Mouse (Mus musculus) megakaryocyte-erythroid progenitor cell, adult 5-6 weeks (primary cell): ENCODE results near the gene Intu. TPM values are rescaled to one million over a fixed set of nuclear protein-coding genes. Genes with fewer than 3 reads are reported as not detected.

Experiments used
- ATAC-seq: replicated peaks from 2 replicates; pipeline ENCODE4 v1.8.0; 2016; ENCODE audit warnings: mild to moderate bottlenecking, inconsistent platforms; ENCODE audit not compliant: severe bottlenecking, poor library complexity, low FRiP score, low TSS enrichment
- total RNA-seq, 2 experiments: library from RNA; stranded (forward) in 1 of 2; stranded (reverse) in 1 of 2; fragments of 200-1000, 215-1000 nt in 1 of 2; fragments of >200 nt in 1 of 2; fragmentation: Nextera tagmentation in 1 of 2; gene quantifications; 2 replicates each; pipeline ENCODE4 v1.2.3; 2014 to 2017

The Intu gene
- total RNA-seq (2014; fragmentation: Nextera tagmentation) (6.0 and 7.5 TPM in 2 replicates), total RNA-seq (2017) (2.0 and 4.3 TPM in 2 replicates)

DNA sequence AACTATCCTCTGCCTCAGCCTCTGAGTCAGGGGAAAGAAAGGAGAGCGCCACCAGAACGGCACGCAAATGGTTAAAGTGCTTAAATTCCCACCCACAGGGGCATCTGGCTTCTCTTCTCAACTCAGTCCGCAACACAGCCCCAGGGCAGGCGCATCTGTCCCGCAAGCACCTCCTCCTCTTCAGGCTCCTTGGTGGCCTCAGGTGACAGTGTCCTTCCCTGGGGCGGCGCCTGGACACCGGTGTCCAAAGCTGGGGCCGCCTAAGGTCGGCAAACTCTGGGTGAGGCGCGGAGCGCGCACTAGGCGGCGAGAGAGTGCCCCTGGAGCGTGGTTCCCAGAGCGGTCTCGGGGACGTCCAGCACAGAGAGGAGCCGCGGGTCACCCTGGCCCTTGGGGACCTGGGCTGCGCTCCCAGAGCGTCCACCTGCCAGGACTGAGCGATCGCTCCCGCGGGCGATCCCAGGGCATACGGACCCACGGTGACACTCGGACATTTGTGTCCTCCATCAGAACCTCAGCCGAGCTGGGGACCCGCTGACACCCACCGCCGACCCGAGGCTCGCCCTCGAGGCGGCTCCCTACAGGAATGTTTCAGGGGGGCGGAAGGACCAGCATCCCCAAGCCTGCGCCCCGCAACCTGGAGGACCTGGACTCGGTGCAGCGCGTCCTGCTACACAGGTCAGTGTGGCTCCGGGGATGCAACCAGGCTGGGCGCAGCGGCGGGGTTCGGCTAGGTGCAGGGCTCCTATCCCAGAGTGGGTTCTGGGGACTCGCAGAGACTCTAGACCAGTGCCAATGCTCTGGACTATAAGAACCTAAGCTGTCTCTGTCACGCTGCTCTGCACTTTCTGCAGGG lies at the start of gene Intu:
Intu (plus strand) TSS at position 1 of the 856 bp plus-strand sequence.
- peak; percentile 74 for ATAC-seq

DNA sequence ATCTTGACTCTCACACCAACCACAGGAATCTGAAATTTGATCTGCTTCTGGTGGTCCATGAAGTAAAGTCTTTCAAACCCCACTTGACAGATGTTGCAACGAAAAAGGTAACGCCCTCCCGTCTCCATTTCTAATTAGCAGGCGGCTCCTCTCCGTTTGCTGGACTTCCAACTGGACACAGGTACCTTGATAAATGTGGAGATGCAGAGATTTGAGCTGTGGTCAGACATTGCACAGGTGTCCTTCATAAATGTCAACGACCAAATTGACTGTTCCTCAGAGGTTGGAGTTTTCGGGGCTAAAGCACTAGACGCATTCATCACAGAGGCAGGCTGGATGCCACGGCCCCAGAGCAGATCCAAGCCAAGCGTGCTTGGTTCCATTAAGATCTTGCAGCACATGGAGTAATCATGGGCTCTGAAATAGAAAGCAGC lies 47.8 kb upstream of the Intu start:
- ATAC-seq: no peak

DNA sequence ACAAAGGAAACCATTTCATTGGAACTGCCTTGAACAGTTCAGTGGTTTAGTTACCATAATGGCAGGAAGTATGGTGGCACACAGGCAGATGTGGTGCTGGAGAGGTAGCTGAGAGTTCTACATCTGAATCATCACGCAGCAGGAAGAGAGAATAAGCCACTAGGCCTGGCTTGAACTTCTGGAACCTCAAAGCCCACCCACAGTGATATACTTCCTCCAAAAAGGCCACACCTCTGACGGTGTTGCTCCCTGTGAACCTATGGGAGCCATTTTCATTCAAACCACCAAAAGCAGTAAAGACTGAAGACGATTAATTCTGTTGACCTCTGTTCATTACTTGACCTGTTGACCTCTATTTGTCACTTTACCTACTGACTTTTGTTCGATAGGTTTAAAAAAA lies 43.7 kb upstream of the Intu start:
- ATAC-seq: no peak

DNA sequence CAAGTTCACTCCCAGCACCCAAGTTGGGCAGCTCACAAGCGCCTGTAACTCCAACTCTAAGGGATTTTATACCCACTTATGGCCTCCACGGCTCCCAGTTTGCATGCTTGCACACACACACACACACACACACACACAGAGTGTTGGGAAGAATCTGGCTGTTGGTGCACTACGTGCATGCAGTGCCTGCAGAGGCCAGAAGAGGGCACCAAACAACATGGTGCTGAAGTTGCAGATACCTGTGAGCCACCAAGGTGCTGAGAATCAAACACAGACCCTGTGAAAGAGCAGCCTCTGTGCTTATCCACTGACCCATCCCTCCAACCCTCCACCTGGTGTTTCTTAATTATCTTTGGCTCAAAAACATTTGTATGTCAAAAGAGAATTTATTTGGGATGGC lies 39.3 kb upstream of the Intu start:
- ATAC-seq: no peak

DNA sequence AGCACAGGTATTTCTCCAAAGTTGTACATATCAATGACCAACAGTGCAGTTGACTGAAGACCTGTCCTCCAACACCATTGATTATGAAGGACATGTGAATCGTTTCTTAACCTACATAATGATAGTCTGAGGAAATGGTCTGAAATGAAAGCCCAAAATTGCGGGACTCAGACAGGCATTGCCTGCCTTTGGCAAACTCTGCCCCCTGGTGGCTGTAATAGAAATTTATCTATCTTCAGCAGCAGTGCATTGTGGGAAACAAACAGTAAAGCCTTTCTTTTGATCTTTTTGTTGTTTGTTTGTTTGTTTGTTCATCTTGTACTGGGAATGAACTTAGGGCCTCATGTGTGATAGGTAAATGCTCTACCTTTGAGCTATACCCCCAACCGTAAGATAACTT lies 32.2 kb upstream of the Intu start:
- ATAC-seq: no peak

DNA sequence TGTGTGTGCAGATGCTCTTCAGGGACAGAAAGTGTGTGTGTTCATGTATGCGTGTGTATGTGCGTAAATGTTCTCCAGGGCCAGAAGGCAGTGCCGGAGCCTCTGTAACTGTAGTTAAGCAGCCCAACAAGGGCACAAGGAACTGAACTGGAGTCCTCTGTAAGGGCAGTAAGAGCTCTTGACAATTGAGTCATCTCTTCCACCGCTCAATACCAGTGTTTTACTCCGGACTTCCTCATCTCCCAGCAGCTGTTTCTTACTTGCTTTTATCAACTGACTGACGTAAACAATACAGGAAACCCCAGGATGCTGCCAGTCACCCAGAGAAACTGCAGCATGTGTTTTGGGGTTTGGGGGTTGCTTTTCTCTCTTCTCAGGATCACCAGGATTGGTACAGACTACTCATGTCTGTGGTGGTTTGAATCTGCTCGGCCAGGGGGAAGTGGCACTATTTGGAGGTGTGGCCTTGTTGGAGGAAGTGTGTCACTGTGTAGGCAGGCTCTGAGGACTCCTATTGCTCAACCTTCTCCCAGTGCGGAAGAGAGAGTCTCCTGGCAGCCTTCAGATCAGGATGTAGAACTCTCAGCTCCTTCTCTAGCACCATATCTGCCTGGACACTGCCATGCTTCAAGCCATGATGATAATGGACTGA lies 30.8 kb upstream of the Intu start:
- ATAC-seq: no peak

DNA sequence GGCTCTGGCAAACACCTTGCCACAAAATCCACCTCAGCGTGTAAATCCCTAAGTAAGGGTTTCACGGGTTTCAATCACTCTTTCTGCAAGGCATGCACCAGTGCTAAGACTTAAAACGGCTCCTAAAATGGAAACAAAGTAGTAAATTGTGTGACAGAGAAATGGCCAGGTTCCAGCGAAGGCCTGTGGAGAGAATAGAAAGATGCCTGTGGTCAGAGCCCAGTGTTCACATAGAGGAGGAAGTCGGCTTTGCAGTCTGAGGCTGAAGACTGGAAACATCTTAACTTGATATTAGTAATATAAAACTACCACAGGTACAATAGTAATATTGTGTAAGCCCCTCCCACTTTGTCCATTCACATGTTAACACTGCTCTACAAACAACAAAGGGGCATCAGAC lies 26.7 kb upstream of the Intu start:
- ATAC-seq: peak; percentile 41; the same call in 1 of the 2 replicates

DNA sequence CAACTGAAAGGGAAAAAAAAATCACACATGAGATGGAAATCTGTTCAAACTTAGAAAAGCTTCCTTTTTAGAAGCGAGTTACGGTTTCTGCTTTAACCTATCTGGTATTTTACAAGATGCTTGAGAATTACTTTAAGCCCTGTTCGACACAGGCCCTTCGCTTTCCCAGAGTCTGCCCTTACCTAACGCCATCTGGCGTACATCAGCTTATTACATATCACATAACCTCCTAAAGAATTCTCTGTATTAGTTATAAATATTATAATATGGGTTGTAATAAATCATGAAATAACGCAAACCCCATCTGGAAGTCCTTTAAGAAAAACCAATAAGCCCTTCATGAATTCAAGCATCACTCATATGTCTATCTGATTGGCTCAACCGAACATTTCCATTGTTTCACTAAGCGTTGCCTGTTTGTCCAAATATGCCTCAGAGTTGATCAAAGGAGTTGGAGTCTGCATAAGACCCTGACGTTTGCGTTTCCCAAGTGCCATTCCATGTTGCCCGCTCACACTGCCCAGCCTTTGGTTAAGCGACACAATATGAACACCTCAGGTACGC lies 25.6 kb upstream of the Intu start:
- no peak for ATAC-seq

DNA sequence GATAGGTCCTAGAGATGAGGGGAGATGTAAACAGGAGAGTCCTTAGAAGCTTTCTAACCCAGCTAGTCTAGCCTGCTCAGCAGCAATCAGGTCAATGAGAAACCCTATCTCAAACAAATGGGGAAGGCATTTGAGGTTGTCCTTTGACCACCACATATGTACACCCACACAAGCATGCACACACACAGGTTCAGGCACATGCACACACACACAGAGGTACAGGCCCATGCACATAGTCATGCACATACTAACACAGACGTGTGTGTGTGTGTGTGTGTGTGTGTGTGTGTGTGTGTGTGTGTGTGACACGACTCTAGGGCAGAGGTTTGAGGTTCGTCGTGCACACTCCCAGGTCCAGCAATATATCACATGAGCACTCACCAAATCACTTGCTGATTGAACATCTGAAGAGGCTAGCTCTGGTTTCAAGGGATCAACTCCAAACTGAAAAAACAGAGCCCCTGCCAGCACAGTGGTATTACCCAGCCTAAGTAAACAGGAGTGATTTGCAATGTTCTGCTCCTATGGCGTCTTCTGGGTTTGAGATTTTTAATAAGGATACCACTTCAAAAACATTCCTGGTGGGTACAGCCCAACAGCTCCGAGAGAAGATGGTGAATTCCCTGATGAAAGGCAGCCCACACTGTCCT lies 22.0 kb upstream of the Intu start:
- no peak for ATAC-seq

DNA sequence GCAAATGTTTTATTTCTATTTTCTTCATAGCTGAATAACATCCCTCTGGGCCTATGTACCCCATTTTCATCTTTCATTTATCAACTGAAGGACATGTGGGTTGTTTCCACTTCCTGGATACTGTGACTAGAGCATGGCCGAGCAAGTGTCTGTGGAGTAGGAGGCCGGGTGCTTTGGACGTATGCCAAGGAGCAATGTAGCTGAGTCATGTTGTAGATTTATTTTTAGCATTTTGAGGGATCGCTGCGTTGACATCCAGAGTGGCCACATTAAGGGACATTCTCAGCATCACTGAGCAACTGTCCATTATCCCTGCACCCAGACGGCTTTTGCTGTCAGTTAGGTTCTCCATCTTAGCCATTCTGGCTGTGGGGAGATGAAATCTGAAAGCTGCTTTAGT lies 20.5 kb upstream of the Intu start:
- ATAC-seq: peak; percentile 79

DNA sequence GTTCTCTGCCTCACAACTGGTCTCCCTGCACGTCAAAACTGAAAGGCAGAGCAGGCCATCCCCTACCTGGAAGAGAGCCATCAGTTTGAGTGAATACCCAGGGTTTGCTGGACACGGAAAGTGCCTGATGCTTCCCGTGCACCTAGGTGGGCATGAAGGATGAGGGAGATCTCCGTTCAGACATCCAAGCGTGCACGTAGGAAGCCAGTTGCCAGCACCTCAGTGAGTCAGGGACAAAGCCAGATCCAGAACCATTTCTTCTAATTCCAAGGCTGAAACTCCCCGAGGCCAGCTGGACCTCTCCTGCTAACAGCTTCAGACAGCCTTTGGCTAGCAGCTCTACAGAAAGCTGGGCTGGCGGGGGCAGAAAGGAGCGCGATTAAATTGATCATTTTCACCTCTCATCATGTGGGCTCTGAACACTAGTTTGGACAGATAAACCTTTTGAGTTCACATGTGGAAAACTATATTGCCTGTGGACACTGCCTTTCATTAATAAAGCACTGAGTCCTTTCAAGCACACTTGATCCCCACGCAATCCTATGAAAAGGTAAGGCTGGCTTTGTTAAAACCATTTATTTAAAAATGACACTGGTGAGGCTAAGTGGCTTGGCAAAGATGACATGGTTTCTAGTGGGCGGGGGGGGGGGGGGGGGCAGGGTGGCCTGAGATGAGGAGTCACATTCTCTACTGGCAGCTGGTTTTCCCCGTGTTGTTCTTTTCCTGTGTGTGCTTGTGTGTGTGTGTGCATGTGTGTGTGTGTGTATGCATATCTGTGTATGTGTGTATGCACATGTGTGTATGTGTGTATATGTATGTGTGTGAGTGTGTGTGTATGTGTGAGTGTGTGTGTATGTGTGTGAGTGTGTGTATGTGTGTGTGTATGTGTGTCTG lies 17.9 kb upstream of the Intu start:
- ATAC-seq: no peak

DNA sequence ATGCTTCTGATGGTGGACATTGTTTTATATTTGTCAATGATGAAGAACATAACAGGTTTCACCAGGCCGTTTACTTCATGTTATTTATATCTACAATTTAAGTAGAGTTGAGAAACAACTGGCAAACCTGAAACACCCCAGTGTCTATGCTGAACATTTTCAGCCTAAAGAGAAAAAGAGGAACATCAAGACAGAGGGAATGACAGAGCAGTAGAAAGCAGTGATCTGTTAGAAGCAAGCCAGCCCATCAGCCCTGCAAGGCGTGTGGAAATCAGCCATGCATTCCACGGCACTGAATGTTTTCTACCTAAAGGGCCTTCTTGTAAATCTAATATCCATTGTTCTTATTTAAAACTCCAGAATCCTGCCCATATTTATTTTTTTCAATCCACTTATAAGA lies 12.8 kb upstream of the Intu start:
- no peak for ATAC-seq

DNA sequence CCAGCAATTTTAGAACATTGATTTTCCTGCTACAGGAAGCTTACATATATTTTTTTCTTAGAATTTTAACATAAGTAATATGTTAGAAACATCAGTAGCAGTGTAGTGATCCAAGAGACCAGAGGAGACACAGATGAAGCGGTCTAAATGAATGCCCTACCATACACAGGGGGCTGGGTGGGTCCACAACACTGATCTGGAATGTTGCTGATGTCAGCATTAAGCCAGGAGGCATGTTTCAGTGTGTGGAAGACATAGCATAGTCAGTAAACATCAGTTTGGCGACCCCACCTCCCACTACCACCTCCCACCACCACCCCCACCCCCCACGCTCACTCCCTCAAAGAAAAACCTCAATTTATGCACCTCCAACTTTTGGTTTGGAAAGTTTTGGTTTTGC lies 11.5 kb upstream of the Intu start:
- ATAC-seq: no peak

DNA sequence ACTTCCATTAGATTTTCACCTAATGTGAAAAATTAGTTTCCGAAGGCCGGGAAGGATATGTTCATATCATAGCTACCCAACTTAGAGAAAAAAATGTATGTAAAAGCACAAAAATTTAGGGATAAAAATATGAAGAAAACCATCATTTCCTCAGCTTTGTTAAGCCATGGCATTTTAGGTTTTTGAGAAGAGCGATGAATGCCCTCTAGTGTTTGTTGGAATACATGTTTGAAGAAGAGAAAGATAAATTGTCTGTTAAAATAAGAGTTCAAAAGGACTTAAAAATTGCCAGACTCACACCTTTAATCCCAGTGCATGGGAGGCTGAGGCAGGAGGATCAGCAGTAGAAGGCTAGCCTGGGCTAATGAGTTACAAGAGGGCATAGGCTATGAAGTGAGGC lies 10.5 kb upstream of the Intu start:
- no peak for ATAC-seq

DNA sequence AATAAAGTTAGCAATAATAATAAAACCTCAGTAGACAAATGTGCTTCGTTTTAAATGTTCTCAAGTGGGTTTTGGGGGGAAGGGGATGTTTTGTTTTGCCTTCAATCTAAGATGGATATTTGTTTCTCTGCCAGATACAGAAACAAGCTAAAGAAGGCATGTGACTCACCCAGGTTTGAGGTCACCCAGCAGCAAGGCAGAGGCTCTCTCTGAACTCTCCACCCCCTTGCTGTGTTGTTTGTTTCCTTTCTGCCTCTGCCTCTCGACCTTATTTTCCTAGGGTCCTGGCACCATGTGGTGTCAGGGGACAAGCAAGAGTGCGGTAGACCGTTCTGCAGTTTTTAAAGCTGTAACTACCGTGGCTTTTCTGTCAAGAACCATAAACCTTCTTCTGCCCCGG lies 8.6 kb upstream of the Intu start:
- peak; percentile 8; the same call in 1 of the 2 replicates for ATAC-seq

DNA sequence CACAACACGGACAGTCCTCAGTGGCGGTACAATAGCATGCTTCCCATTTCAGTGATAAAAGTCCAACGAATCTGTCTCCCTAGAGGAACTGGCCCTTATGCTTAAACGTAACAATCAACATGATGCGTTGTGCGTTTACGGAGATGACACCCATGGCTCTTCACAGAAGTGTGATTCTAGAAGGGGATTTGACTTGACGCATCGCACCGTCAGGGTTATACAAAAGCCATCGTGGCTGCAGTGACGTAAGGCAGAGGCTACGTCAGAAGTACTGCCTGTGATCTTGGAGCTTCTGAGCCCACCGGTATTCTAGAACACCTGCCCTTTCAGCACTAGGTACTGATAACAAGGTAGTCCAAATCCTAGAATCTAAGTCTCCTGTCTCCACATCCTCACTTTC lies 8.2 kb upstream of the Intu start:
- ATAC-seq: peak; percentile 27; the same call in 1 of the 2 replicates

DNA sequence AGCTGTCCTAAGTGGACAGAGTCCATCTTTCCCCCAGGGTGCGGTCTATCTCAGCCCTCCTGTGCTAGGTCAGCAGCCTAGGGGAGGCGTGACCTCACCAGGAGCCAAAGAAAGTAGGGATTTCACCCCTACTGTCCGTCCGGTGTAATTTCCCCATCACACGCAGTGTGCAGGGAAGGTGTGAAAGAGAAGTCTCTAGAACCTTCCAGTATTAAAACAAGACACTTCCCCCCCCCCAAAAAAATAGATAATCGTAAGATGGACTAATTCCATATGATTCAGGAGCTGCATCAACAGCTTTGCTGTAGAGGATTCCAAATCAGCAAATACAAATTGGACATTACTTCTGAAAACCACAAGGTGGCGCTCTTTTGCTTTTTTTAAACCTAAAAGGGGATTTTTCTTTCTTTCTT lies 7.7 kb upstream of the Intu start:
- ATAC-seq: peak; percentile 65

DNA sequence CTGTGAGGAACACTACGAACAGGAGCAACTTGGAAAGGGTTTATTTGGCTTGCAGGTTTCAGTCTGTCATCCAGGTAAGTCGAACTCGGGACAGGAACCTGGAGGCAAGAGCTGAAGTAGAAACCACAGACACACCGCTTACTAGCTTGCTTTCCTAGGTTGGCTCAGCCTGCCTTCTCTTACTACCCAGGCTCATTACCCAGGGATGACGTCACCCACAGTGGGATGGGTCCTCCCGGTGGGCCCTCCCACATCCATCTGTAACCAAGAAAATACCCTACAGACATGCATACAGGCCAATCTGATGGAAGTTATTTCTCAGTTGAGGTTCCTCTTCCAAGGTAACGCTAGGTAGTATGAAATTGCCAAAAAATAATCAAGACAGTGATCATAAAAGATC lies 6.2 kb upstream of the Intu start:
- no peak for ATAC-seq

DNA sequence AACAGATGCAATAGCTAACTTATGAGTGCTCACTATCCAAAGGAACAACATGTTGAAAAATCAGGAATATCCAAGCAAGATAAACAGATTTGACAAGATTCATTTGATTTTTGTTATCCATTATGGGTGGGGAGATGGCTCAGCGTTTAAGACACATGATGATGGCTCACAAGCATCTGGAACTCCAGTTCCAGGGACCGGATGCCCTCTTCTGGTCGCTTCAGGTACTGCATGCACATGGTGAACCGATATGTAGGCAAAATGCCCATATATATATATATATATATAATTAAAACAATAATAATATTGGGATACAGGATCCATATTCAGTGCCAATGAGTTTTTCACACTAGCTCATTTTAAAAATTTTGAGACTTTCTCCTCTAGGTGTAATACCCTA lies 5.7 kb upstream of the Intu start:
- no peak for ATAC-seq
